9 mouse cellular contexts compared by ENCODE assay signal in genomic region chr4:43973526-43973981, GRCm38 (mm10). TPM values are rescaled to one million over a fixed set of nuclear protein-coding genes. Genes with fewer than 3 reads are reported as not detected.
DNase-seq lines count a peak whose midpoint lies in the region; ATAC-seq lines count a peak whose summit lies in the region.
"Had no signal": no experiment of that assay in that cellular context is flagged by ENCODE, and none has a peak within 500 bp of the region (broad histone marks: within the 10 kb centered on the region; RNA-seq: fewer than 3 reads in every experiment).

No protein-coding gene starts in this region.

- H3K4me2 ChIP-seq in midbrain, embryonic 14.5 days (ENCODE audit: low read length), result no peak overlapping the region
- no peak overlapping the region for H3K4me2 ChIP-seq in midbrain, embryonic 11.5 days
- H3K4me2 ChIP-seq in embryonic facial prominence, embryonic 12.5 days (replicated peaks), result no peak overlapping the region
- no peak overlapping the region for H3K4me2 ChIP-seq in forebrain, embryonic 16.5 days (ENCODE audit: low read length)

- H3K4me1 ChIP-seq in midbrain, embryonic 14.5 days (ENCODE audit: control insufficient read depth, insufficient read depth, low read length), result peaks cover 16% of the 10 kb centered on the region
- H3K4me1 ChIP-seq in midbrain, embryonic 11.5 days (ENCODE audit: control insufficient read depth, insufficient read depth, low read length), result peaks cover 25% of the 10 kb centered on the region
- peaks cover 42% of the 10 kb centered on the region for H3K4me1 ChIP-seq in embryonic facial prominence, embryonic 12.5 days
- H3K4me1 ChIP-seq in forebrain, embryonic 16.5 days (replicated peaks; ENCODE audit: control insufficient read depth, insufficient read depth, low read length), result peaks cover 14% of the 10 kb centered on the region

- no peak overlapping the region for H3K9ac ChIP-seq in midbrain, embryonic 14.5 days (replicated peaks; ENCODE audit: low read length)
- H3K9ac ChIP-seq in midbrain, embryonic 11.5 days (ENCODE audit: low read length), result no peak overlapping the region
- no peak overlapping the region for H3K9ac ChIP-seq in embryonic facial prominence, embryonic 12.5 days
- H3K9ac ChIP-seq in forebrain, embryonic 16.5 days (replicated peaks; ENCODE audit: low read depth, low read length), result no peak overlapping the region

- WGBS in midbrain, embryonic 14.5 days, result 28% methylated on average over 4 of the region's 4 CpGs
- 44% methylated on average over 4 of the region's 4 CpGs for WGBS in midbrain, embryonic 11.5 days
- WGBS in embryonic facial prominence, embryonic 12.5 days, result 60% methylated on average over 4 of the region's 4 CpGs
- WGBS in forebrain, embryonic 16.5 days, result 50% methylated on average over 4 of the region's 4 CpGs

- DNase-seq in midbrain, embryonic 14.5 days, result peak; percentile 25
- DNase-seq in midbrain, embryonic 11.5 days (ENCODE audit: low spot score, missing footprints), result no peak
- DNase-seq in induced T-regulatory cell, adult 2 months (ENCODE audit: low read depth), result peak; percentile 80

- no peaks in the 10 kb centered on the region for H3K36me3 ChIP-seq in midbrain, embryonic 14.5 days (ENCODE audit: control insufficient read depth, insufficient read depth, low read length)
- no peaks in the 10 kb centered on the region for H3K36me3 ChIP-seq in midbrain, embryonic 11.5 days (ENCODE audit: control insufficient read depth, insufficient read depth, low read length)
- peaks cover 12% of the 10 kb centered on the region; the same call in 1 of the 2 replicates for H3K36me3 ChIP-seq in embryonic facial prominence, embryonic 12.5 days
- no peaks in the 10 kb centered on the region for H3K36me3 ChIP-seq in forebrain, embryonic 16.5 days (ENCODE audit: control insufficient read depth, insufficient read depth)

- no peaks in the 10 kb centered on the region for H3K9me3 ChIP-seq in midbrain, embryonic 14.5 days (ENCODE audit: control insufficient read depth, low read length)
- H3K9me3 ChIP-seq in midbrain, embryonic 11.5 days (ENCODE audit: control insufficient read depth, low read length), result no peaks in the 10 kb centered on the region
- no peaks in the 10 kb centered on the region for H3K9me3 ChIP-seq in embryonic facial prominence, embryonic 12.5 days
- H3K9me3 ChIP-seq in forebrain, embryonic 16.5 days (ENCODE audit: control insufficient read depth, low read length), result no peaks in the 10 kb centered on the region

- H3K27me3 ChIP-seq in midbrain, embryonic 14.5 days (ENCODE audit: control insufficient read depth, insufficient read depth, low read length), result no peaks in the 10 kb centered on the region
- H3K27me3 ChIP-seq in midbrain, embryonic 11.5 days (ENCODE audit: control insufficient read depth, insufficient read depth, low read length), result peaks cover 9% of the 10 kb centered on the region; the same call in 1 of the 2 replicates
- H3K27me3 ChIP-seq in embryonic facial prominence, embryonic 12.5 days, result no peaks in the 10 kb centered on the region
- H3K27me3 ChIP-seq in forebrain, embryonic 16.5 days (replicated peaks; ENCODE audit: control insufficient read depth, insufficient read depth, low read length), result no peaks in the 10 kb centered on the region

- no peak overlapping the region for H3K27ac ChIP-seq in midbrain, embryonic 14.5 days (replicated peaks; ENCODE audit: low read depth, low read length)
- no peak overlapping the region for H3K27ac ChIP-seq in midbrain, embryonic 11.5 days (ENCODE audit: low read depth, low read length)
- H3K27ac ChIP-seq in embryonic facial prominence, embryonic 12.5 days, result peak overlapping the region; percentile 23; the same call in 1 of the 2 replicates
- H3K27ac ChIP-seq in forebrain, embryonic 16.5 days (ENCODE audit: low read length), result no peak overlapping the region

- no peak for ATAC-seq in midbrain, embryonic 14.5 days (ENCODE audit: low FRiP score, low TSS enrichment)
- no peak for ATAC-seq in midbrain, embryonic 11.5 days (ENCODE audit: low FRiP score)
- peak; percentile 66 for ATAC-seq in activated CD4-positive, CD25-positive, alpha-beta regulatory T cell, adult 4 months
- no peak for ATAC-seq in embryonic facial prominence, embryonic 12.5 days (ENCODE audit: insufficient number of reproducible peaks, insufficient read depth, low FRiP score, low TSS enrichment)
- peak; percentile 72 for ATAC-seq in megakaryocyte, adult 5-6 weeks (ENCODE audit: poor library complexity, severe bottlenecking)
- ATAC-seq in forebrain, embryonic 16.5 days, result no peak

- H3K4me3 ChIP-seq in midbrain, embryonic 14.5 days (replicated peaks; ENCODE audit: low read depth, low read length), result no peak overlapping the region
- H3K4me3 ChIP-seq in midbrain, embryonic 11.5 days (ENCODE audit: low read depth, low read length), result no peak overlapping the region
- H3K4me3 ChIP-seq in embryonic facial prominence, embryonic 12.5 days, result no peak overlapping the region
- no peak overlapping the region for H3K4me3 ChIP-seq in forebrain, embryonic 16.5 days (replicated peaks; ENCODE audit: low read length)

RNA-seq across cellular contexts. Expression of gene Ccin, which starts 9.7 kb away (rescaled TPM):
- polyA plus RNA-seq in midbrain, embryonic 14.5 days (2014; fragmentation: Nextera tagmentation; extraction: Ambion mirVana), result not detected in 2 replicates
- not detected in 2 replicates for polyA plus RNA-seq in midbrain, embryonic 11.5 days (2014; fragmentation: Nextera tagmentation; extraction: Ambion mirVana)
- polyA plus RNA-seq in activated CD4-positive, CD25-positive, alpha-beta regulatory T cell, adult 4 months (2017; shearing (Covaris generic)), result under 1 TPM in 1 of 2 experiments, not detected in 1; 0.24 TPM
- 0.11 TPM in 1 of 2 replicates, not detected in the other for polyA plus RNA-seq in embryonic facial prominence, embryonic 12.5 days (2016; fragmentation: Nextera tagmentation; extraction: Ambion mirVana)
- 0.09 TPM in 1 of 2 replicates, not detected in the other for total RNA-seq in megakaryocyte, adult 5-6 weeks (2015)
- total RNA-seq in megakaryocyte, adult 5-6 weeks (2017), result 0.26 and 0.37 TPM in 2 replicates
- polyA plus RNA-seq in forebrain, embryonic 16.5 days (2015; fragmentation: Nextera tagmentation; extraction: Ambion mirVana), result not detected in 2 replicates
- polyA plus RNA-seq: cerebellum, adult 2 months; limb, embryonic 11.5 days had no signal

RNA-seq across cellular contexts. Expression of gene Glipr2, which starts 16.4 kb away (rescaled TPM):
- 27.0 and 31.8 TPM in 2 replicates for polyA plus RNA-seq in midbrain, embryonic 14.5 days (2014; fragmentation: Nextera tagmentation; extraction: Ambion mirVana)
- 82.7 and 89.5 TPM in 2 replicates for polyA plus RNA-seq in midbrain, embryonic 11.5 days (2014; fragmentation: Nextera tagmentation; extraction: Ambion mirVana)
- 100 to 1,000 TPM; 215 to 250 TPM for polyA plus RNA-seq in activated CD4-positive, CD25-positive, alpha-beta regulatory T cell, adult 4 months (2017; shearing (Covaris generic))
- 113 and 118 TPM in 2 replicates for polyA plus RNA-seq in embryonic facial prominence, embryonic 12.5 days (2016; fragmentation: Nextera tagmentation; extraction: Ambion mirVana)
- total RNA-seq in megakaryocyte, adult 5-6 weeks (2015), result 147 and 149 TPM in 2 replicates
- total RNA-seq in megakaryocyte, adult 5-6 weeks (2017), result 224 and 228 TPM in 2 replicates
- 27.2 and 28.8 TPM in 2 replicates for polyA plus RNA-seq in forebrain, embryonic 16.5 days (2015; fragmentation: Nextera tagmentation; extraction: Ambion mirVana)

RNA-seq across cellular contexts. Expression of gene Clta, which starts 30.7 kb away (rescaled TPM):
- 317 and 327 TPM in 2 replicates for polyA plus RNA-seq in midbrain, embryonic 14.5 days (2014; fragmentation: Nextera tagmentation; extraction: Ambion mirVana)
- 226 and 236 TPM in 2 replicates for polyA plus RNA-seq in midbrain, embryonic 11.5 days (2014; fragmentation: Nextera tagmentation; extraction: Ambion mirVana)
- 100 to 1,000 TPM; 109 to 116 TPM for polyA plus RNA-seq in activated CD4-positive, CD25-positive, alpha-beta regulatory T cell, adult 4 months (2017; shearing (Covaris generic))
- 254 and 261 TPM in 2 replicates for polyA plus RNA-seq in embryonic facial prominence, embryonic 12.5 days (2016; fragmentation: Nextera tagmentation; extraction: Ambion mirVana)
- 387 and 421 TPM in 2 replicates for total RNA-seq in megakaryocyte, adult 5-6 weeks (2015)
- 615 and 637 TPM in 2 replicates for total RNA-seq in megakaryocyte, adult 5-6 weeks (2017)
- 296 and 297 TPM in 2 replicates for polyA plus RNA-seq in forebrain, embryonic 16.5 days (2015; fragmentation: Nextera tagmentation; extraction: Ambion mirVana)

Comparison
In these comparisons a context has a peak if more than half of its experiments do, and no peak if none do; other contexts are left out.
1. ATAC-seq: peak in activated CD4-positive, CD25-positive, alpha-beta regulatory T cell, adult 4 months (single experiment) and megakaryocyte, adult 5-6 weeks (single experiment); none in midbrain, embryonic 14.5 days (single experiment), midbrain, embryonic 11.5 days (single experiment), embryonic facial prominence, embryonic 12.5 days (single experiment) and forebrain, embryonic 16.5 days (single experiment).